Mouse (Mus musculus) intestine, embryonic 14.5 days (tissue): Measurements from ENCODE around the gene Gm11027. TPM values are rescaled to one million over a fixed set of nuclear protein-coding genes. Genes with fewer than 3 reads are reported as not detected.

Experiments
- ATAC-seq: fragments of 200-750 bp; cut with Nextera tagmentation; replicated peaks from 2 replicates; pipeline ENCODE4 v1.8.0; 2017; ENCODE audit warnings: low read depth, moderate number of reproducible peaks, moderate TSS enrichment, moderate library complexity; ENCODE audit not compliant: low FRiP score, low TSS enrichment
- DNase-seq: peaks from one replicate; pipeline ENCODE4 v3.0.0-alpha.2; 2018; ENCODE audit warnings: low spot score
- H3K27ac ChIP-seq: fragments of 300-500 bp; sonication (generic); 2 replicates; pipeline ENCODE4 v1.5.1; 2014; ENCODE audit warnings: low read depth, mild to moderate bottlenecking, control low read depth
- H3K27me3 ChIP-seq: fragments of 300-500 bp; sonication (generic); replicated peaks from 2 replicates; pipeline ENCODE4 v1.6.1; 2014; ENCODE audit warnings: low read length, control low read depth; ENCODE audit not compliant: control insufficient read depth, insufficient read depth
- H3K36me3 ChIP-seq: fragments of 300-500 bp; sonication (generic); 2 replicates; pipeline ENCODE4 v1.6.1; 2014; ENCODE audit warnings: low read length, control low read depth; ENCODE audit not compliant: control insufficient read depth, insufficient read depth
- H3K4me1 ChIP-seq: fragments of 300-500 bp; sonication (generic); replicated peaks from 2 replicates; pipeline ENCODE4 v1.6.1; 2014; ENCODE audit warnings: low read length, control low read depth, mixed read lengths; ENCODE audit not compliant: control insufficient read depth, insufficient read depth
- H3K4me2 ChIP-seq: fragments of 300-500 bp; sonication (generic); 2 replicates; pipeline ENCODE4 v1.6.1; 2014; ENCODE audit warnings: low read length
- H3K4me3 ChIP-seq: fragments of 300-500 bp; sonication (generic); 2 replicates; pipeline ENCODE4 v1.5.1; 2014; ENCODE audit warnings: low read depth, low read length, control low read depth, mixed read lengths
- H3K9ac ChIP-seq: fragments of 300-500 bp; sonication (generic); 2 replicates; pipeline ENCODE4 v1.6.1; 2014; ENCODE audit warnings: mild to moderate bottlenecking, low read length
- H3K9me3 ChIP-seq: fragments of 300-500 bp; sonication (generic); 2 replicates; pipeline ENCODE4 v1.6.1; 2016; ENCODE audit warnings: low read length, control low read depth; ENCODE audit not compliant: control insufficient read depth
- WGBS: fragments of 180-500 bp; shearing (Covaris S2); extraction: QIAGEN DNeasy Blood & Tissue Kit; methylation state at CpG from one replicate; pipeline ENCODE4 v1.1.7; 2014; 5-methylcytosine and 5-hydroxymethylcytosine counted together
- polyA plus RNA-seq: library from polyadenylated mRNA; unstranded; fragments of >200 nt; fragmentation: Nextera tagmentation; extraction: Ambion mirVana; gene quantifications from 2 replicates; pipeline ENCODE4 v1.2.1, GENCODE M21; 2014

Gene Gm11027
- polyA plus RNA-seq, 1 experiment from 2014 or later = not detected

DNA sequence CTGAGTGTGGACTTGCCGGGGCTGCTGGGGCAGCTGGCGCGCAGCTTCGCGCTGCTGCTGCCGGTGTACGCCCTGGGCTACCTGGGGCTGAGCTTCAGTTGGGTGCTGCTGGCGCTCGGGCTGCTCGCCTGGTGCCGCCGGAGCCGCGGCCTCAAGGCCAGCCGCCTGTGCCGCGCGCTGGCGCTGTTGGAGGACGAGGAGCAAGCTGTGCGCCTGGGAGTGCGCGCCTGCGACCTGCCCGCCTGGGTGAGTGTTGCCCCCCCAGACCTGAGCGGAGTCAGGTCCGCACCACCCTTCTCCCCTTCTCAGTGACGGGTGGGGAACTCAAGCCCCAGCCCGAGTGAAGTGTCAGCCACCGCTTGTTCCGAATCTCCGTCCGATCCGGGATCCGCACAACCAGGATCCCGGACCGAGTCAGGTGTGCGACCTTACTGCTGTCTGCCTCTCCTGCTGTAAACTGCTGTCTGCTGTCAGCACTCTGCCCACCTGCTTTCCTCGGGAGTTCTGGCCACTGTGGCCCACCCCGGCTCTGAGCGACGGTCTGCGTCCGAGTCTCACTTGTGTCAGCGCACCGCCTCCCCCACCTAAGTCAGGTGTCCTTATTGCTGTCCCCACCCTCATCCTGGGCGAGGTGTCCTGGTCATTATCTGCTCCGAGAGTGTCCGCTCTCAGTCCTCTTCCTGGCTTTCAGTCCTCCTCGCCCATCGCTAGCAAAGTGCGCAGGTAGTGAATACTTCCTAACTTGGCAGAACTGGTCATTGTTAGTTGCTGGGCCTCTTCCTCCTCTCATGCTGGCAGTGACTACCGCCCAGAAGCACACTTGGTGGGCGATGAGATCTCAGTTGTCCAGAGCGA, 6.5 kb downstream of the Gm11027 start:
- peak overlapping the region; percentile 74 for H3K9ac ChIP-seq
- DNase-seq (peak; percentile 73), ATAC-seq (no peak; the same call in 1 of the 2 replicates)
- peak overlapping the region; percentile 98 for H3K27ac ChIP-seq
- peak overlapping the region; percentile 62 for H3K4me3 ChIP-seq
- no peaks in the 10 kb centered on the region for H3K27me3 ChIP-seq
- no peaks in the 10 kb centered on the region for H3K9me3 ChIP-seq
- no peaks in the 10 kb centered on the region for H3K36me3 ChIP-seq
- peaks cover 6% of the 10 kb centered on the region; the same call in 1 of the 2 replicates for H3K4me1 ChIP-seq
- WGBS = under 1% methylated on average over 55 of the region's 55 CpGs
- peak overlapping the region; percentile 88 for H3K4me2 ChIP-seq

DNA sequence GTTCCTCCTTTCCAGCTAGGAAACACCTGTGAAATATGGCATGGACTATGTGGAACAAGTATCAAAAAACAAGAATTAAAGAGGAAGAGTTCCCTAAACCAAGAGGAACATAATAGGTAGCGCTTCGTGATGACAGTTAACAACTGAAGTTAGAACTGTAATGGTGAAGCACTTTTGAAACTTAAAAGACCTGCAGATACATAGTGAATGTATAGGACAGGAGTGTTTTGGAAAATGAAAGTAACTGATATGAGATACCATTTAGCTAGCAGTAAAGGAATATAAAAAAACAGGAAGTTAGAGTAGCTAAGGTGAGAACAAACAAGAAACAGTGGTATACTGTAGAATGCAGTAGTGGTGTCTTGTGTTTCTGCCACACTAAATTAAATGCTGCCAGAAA, 7.7 kb downstream of the Gm11027 start:
- H3K4me3 ChIP-seq = 0 out of 2 replicates have a peak overlapping the region, but pooled peaks have one; percentile 6
- H3K36me3 ChIP-seq = no peaks in the 10 kb centered on the region
- H3K9me3 ChIP-seq = no peaks in the 10 kb centered on the region
- no peak overlapping the region for H3K27ac ChIP-seq
- DNase-seq = no peak
- ATAC-seq = no peak
- no peaks in the 10 kb centered on the region for H3K27me3 ChIP-seq
- 87% methylated on average over 2 of the region's 2 CpGs for WGBS
- H3K9ac ChIP-seq = no peak overlapping the region
- H3K4me1 ChIP-seq = peaks cover 6% of the 10 kb centered on the region; the same call in 1 of the 2 replicates
- H3K4me2 ChIP-seq = peak overlapping the region; percentile 88

DNA sequence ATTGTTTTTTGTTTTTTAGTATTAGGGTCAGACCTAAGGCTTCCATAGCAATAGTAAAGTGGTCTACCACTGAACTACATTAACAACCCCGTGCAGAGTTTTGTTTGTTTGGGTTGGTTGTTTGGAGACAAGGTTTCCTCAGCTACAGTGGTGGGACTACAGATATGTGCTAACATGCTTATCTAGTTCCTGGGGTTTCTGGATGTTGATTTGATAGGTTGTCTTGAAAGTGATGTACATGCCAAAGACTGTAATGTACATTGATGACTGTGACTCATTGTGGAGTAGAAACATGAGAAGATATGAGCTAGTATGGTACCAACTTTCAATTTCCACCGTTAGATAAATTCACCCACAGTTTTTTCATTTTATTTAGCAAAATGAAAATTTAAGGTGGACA, 8.3 kb downstream of the Gm11027 start:
- Histone ChIP-seq H3K4me3 (no peak overlapping the region), H3K27me3 (no peaks in the 10 kb centered on the region), H3K9me3 (no peaks in the 10 kb centered on the region), H3K4me1 (peaks cover 6% of the 10 kb centered on the region; the same call in 1 of the 2 replicates), H3K36me3 (no peaks in the 10 kb centered on the region), H3K9ac (no peak overlapping the region), H3K27ac (no peak overlapping the region), H3K4me2 (no peak overlapping the region)
- no peak for DNase-seq
- ATAC-seq = no peak
- WGBS = 84% methylated on average over 2 of the region's 2 CpGs

DNA sequence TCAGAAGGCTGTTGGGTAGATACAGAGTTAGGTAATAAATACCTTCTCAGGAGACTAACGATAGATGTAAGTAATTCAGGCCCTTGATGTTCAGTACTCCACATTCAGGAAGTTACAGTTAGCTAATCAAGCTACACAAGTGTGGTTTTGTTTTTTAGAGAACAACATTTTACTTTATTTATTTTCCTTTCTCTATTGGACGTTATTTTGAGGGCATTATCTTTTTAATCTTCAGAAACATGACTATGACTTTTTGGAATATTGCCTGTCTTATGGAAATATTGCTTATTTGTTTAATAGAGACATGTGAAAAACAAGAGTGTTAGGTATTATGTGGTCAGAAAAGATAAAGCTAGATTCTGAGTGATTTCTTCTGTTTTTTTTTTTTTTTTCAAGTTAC, 18.0 kb downstream of the Gm11027 start:
- H3K4me1 ChIP-seq = no peaks in the 10 kb centered on the region
- ATAC-seq (no peak), DNase-seq (no peak)
- no peaks in the 10 kb centered on the region for H3K27me3 ChIP-seq
- H3K4me3 ChIP-seq = no peak overlapping the region
- H3K27ac ChIP-seq = no peak overlapping the region
- no peak overlapping the region for H3K4me2 ChIP-seq
- 70% methylated on average over 2 of the region's 2 CpGs for WGBS
- H3K9ac ChIP-seq = no peak overlapping the region
- H3K9me3 ChIP-seq = no peaks in the 10 kb centered on the region
- H3K36me3 ChIP-seq = no peaks in the 10 kb centered on the region

DNA sequence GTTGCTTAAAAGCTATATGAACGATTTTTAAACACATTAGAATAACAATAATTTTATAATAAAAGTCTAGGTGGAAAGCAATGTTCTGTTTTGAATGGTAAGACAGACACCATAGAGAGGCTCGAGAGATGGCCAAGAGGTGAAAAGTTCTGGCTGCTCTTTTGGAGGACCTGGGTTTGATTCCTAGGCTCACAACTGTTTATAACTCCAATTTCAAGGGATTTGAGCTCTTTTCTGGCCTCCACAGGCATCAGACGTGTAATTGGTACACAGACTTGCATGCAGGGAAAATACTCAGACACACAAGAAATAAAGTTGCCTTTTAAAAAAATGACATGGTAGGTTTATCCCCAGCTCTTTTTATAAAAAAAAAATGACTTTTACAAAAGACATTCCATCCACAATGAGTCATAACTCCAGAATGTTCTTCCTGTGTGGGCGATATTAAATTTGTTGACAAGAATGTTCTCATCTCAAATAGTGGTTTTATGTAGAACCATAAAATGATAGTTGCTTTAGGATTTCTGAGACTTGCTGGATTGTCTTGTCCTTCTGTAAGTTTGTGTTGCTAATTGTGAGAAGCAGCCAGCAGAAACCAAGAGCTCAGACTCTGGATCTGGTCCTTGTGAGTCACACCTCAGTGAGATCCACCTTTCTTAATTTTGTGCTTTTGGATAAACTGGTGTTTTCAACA, 18.6 kb downstream of the Gm11027 start:
- no peak for DNase-seq
- Histone ChIP-seq H3K9ac (no peak overlapping the region), H3K27me3 (no peaks in the 10 kb centered on the region), H3K27ac (no peak overlapping the region), H3K4me3 (no peak overlapping the region), H3K4me2 (no peak overlapping the region), H3K9me3 (no peaks in the 10 kb centered on the region), H3K36me3 (no peaks in the 10 kb centered on the region), H3K4me1 (no peaks in the 10 kb centered on the region)
- 66% methylated on average over 4 of the region's 4 CpGs for WGBS
- ATAC-seq = no peak

DNA sequence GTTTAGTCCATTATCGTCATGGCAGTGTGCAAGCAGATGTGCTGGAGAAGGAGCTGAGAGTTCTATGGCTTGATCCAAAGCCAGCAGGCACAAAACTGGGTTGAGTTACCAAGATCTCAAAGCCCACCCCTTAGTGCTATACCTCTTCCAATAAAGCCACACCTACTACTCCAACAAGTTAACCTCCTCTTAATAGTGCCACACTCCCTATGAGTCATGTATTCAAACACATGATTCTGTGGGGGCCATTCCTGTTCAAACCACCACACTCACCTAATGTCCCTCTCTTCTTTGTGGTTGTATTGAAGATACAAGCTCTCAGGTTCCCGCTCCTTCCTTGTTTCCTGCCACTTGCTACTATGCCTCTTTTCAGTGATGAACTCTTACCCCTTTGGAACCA, 24.7 kb downstream of the Gm11027 start:
- Histone ChIP-seq H3K9ac (no peak overlapping the region), H3K27me3 (no peaks in the 10 kb centered on the region), H3K27ac (no peak overlapping the region), H3K4me3 (no peak overlapping the region), H3K4me1 (no peaks in the 10 kb centered on the region), H3K4me2 (no peak overlapping the region), H3K36me3 (no peaks in the 10 kb centered on the region), H3K9me3 (no peaks in the 10 kb centered on the region)
- WGBS = 85% methylated on average over 2 of the region's 2 CpGs
- ATAC-seq = no peak; the same call in 1 of the 2 replicates
- DNase-seq = no peak

DNA sequence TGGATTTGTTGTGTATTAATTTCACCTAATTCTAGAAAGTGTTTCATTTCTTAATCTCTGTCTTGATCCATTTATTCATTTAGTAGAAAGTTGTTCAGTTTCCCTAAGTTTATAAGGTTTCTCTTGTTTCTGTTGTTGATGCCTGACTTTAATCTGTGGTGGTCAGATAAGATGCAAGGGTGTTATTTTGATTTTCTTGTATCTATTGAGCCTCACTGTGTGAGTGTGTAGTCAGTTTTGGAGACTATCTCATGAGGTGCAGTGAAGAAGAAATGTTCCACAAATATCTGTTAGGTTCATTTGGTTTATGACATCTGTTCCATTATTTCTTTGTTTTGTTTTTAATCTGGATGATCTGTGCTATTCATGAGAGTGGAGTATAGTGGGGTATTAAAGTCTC, 27.0 kb downstream of the Gm11027 start:
- Histone ChIP-seq H3K4me2 (no peak overlapping the region), H3K36me3 (no peaks in the 10 kb centered on the region), H3K9ac (no peak overlapping the region), H3K4me1 (no peaks in the 10 kb centered on the region), H3K9me3 (no peaks in the 10 kb centered on the region), H3K4me3 (no peak overlapping the region), H3K27me3 (no peaks in the 10 kb centered on the region), H3K27ac (no peak overlapping the region)
- no peak for ATAC-seq
- no peak for DNase-seq

DNA sequence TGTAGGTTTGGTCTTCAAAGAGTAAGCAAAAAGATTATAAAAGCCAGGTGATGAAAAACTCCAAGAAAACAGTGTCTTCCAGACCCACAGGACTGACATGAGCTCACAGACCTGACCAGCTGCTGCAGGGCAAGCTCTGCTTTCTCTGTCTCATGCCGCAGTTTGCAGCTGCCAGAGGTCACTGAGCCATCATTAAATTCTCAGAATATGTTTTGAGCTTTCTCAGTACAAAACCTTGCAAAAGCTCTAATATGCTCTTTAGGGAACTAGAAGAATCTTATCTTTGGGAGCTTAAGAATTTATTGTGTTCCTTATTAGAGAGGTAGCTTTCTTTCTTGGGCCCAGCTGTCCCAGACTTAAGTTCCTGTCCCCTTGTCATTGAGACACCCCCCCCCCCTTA, 30.9 kb downstream of the Gm11027 start:
- H3K27ac ChIP-seq = no peak overlapping the region
- no peaks in the 10 kb centered on the region for H3K27me3 ChIP-seq
- H3K4me2 ChIP-seq = no peak overlapping the region
- WGBS = 43% methylated on average over 1 of the region's 1 CpGs
- no peak overlapping the region for H3K4me3 ChIP-seq
- no peak overlapping the region for H3K9ac ChIP-seq
- DNase-seq (no peak), ATAC-seq (no peak)
- no peaks in the 10 kb centered on the region for H3K36me3 ChIP-seq
- no peaks in the 10 kb centered on the region for H3K9me3 ChIP-seq
- H3K4me1 ChIP-seq = no peaks in the 10 kb centered on the region
